Mouse (Mus musculus): ENCODE measurements around the gene Mdn1. TPM values are rescaled to one million over a fixed set of nuclear protein-coding genes. Genes with fewer than 3 reads are reported as not detected.

Mdn1 gene
- polyA plus RNA-seq, 1 experiment from 2014 or later, result 15.3 TPM

GRCm38 (mm10) chr4:32680843-32681242 lies 23.9 kb downstream of the Mdn1 start:
- DNase-seq (ENCODE audit: low read depth, low spot score) (no peak), ATAC-seq (no peak)
- ChIA-PET POLR2A (no interaction called here), CTCF (interaction anchor here (1.6 kb wide), 1 partner anchor 10 kb away, joined by 4 read pairs; no protein-coding TSS in a partner anchor)
- no peaks in the 10 kb centered on the region for H3K27me3 ChIP-seq
- no peak for TF ChIP-seq CTCF (IDR thresholded peaks at IDR 0.05)
- in situ Hi-C loops (cut with MboI; ENCODE audit: low pct_unique_long_range_greater_than_20kb), result no loop called here

GRCm38 (mm10) chr4:32682471-32682870 lies 25.6 kb downstream of the Mdn1 start:
- DNase-seq (ENCODE audit: low read depth, low spot score), result no peak
- ChIA-PET POLR2A (no interaction called here), CTCF (no interaction called here)
- no peak for ATAC-seq
- in situ Hi-C loops (cut with MboI; ENCODE audit: low pct_unique_long_range_greater_than_20kb), result no loop called here
- TF ChIP-seq CTCF (IDR thresholded peaks at IDR 0.05), result no peak
- no peaks in the 10 kb centered on the region for H3K27me3 ChIP-seq

- ATAC-seq (no peak), DNase-seq (ENCODE audit: low read depth, low spot score) (no peak)
- POLR2A ChIA-PET, result no interaction called here
- H3K27me3 ChIP-seq, result no peaks in the 10 kb centered on the region
- CTCF ChIA-PET, result interaction anchor here (1.0 kb wide), 1 partner anchor 96 kb away, joined by 4 read pairs; no protein-coding TSS in a partner anchor
- no peak for TF ChIP-seq CTCF (IDR thresholded peaks at IDR 0.05)
- in situ Hi-C loops (cut with MboI; ENCODE audit: low pct_unique_long_range_greater_than_20kb), result no loop called here
These were observed 26.2 kb downstream of the Mdn1 start for GRCm38 (mm10) chr4:32683061-32683582.

GRCm38 (mm10) chr4:32717733-32718132 lies 60.8 kb downstream of the Mdn1 start:
- ChIA-PET CTCF (no interaction called here), POLR2A (interaction anchor here (0.6 kb wide), 1 partner anchor 718 kb away, joined by 3 read pairs; no protein-coding TSS in a partner anchor)
- no peak for DNase-seq (ENCODE audit: low read depth, low spot score)
- no peaks in the 10 kb centered on the region for H3K27me3 ChIP-seq
- ATAC-seq, result no peak
- TF ChIP-seq CTCF (IDR thresholded peaks at IDR 0.05), result no peak
- in situ Hi-C loops (cut with MboI; ENCODE audit: low pct_unique_long_range_greater_than_20kb), result no loop called here

GRCm38 (mm10) chr4:32745394-32745793 lies 88.5 kb downstream of the Mdn1 start:
- in situ Hi-C loops (cut with MboI; ENCODE audit: low pct_unique_long_range_greater_than_20kb), result no loop called here
- ChIA-PET CTCF (interaction anchor here (1.0 to 1.3 kb wide), 2 partner anchors 9 to 12 kb away, joined by 3 to 4 read pairs; no protein-coding TSS in a partner anchor), POLR2A (no interaction called here)
- TF ChIP-seq CTCF (IDR thresholded peaks at IDR 0.05), result no peak
- no peaks in the 10 kb centered on the region for H3K27me3 ChIP-seq
- ATAC-seq (no peak), DNase-seq (ENCODE audit: low read depth, low spot score) (no peak)

- ATAC-seq, result no peak
- in situ Hi-C loops (cut with MboI; ENCODE audit: low pct_unique_long_range_greater_than_20kb), result no loop called here
- TF ChIP-seq CTCF (IDR thresholded peaks at IDR 0.05), result no peak
- DNase-seq (ENCODE audit: low read depth, low spot score), result no peak
- ChIA-PET POLR2A (interaction anchor here (0.8 kb wide), 1 partner anchor 280 kb away, joined by 3 read pairs; no protein-coding TSS in a partner anchor), CTCF (no interaction called here)
- H3K27me3 ChIP-seq, result no peaks in the 10 kb centered on the region
These were observed 91.5 kb downstream of the Mdn1 start for GRCm38 (mm10) chr4:32748396-32748795.

GRCm38 (mm10) chr4:32750711-32751110 lies 93.8 kb downstream of the Mdn1 start:
- POLR2A ChIA-PET, result no interaction called here
- no peaks in the 10 kb centered on the region for H3K27me3 ChIP-seq
- DNase-seq (ENCODE audit: low read depth, low spot score) (no peak), ATAC-seq (no peak)
- CTCF ChIA-PET, result interaction anchor here (1.6 kb wide), 1 partner anchor 11 kb away, joined by 4 read pairs; no protein-coding TSS in a partner anchor
- in situ Hi-C loops (cut with MboI; ENCODE audit: low pct_unique_long_range_greater_than_20kb), result no loop called here
- no peak for TF ChIP-seq CTCF (IDR thresholded peaks at IDR 0.05)

- DNase-seq (ENCODE audit: low read depth, low spot score) (no peak), ATAC-seq (no peak)
- POLR2A ChIA-PET, result no interaction called here
- H3K27me3 ChIP-seq, result no peaks in the 10 kb centered on the region
- CTCF ChIA-PET, result interaction anchor here (0.8 to 0.9 kb wide), 2 partner anchors 12 to 56 kb away, joined by 3 read pairs; no protein-coding TSS in a partner anchor
- in situ Hi-C loops (cut with MboI; ENCODE audit: low pct_unique_long_range_greater_than_20kb), result no loop called here
- no peak for TF ChIP-seq CTCF (IDR thresholded peaks at IDR 0.05)
These were observed 100.5 kb downstream of the Mdn1 start for GRCm38 (mm10) chr4:32757430-32757829.

GRCm38 (mm10) chr4:32767471-32767870 lies 110.6 kb downstream of the Mdn1 start:
- POLR2A ChIA-PET, result no interaction called here
- CTCF ChIA-PET, result no interaction called here

GRCm38 (mm10) chr4:32768046-32768445 lies 111.1 kb downstream of the Mdn1 start:
- in situ Hi-C loops (cut with MboI; ENCODE audit: low pct_unique_long_range_greater_than_20kb), result no loop called here
- no peak for TF ChIP-seq CTCF (IDR thresholded peaks at IDR 0.05)
- no peaks in the 10 kb centered on the region for H3K27me3 ChIP-seq
- POLR2A ChIA-PET, result no interaction called here
- ATAC-seq (no peak), DNase-seq (ENCODE audit: low read depth, low spot score) (no peak)
- CTCF ChIA-PET, result no interaction called here

More at GRCm38 (mm10) chr4:32767471-32767870, 110.6 kb downstream of the Mdn1 start:
- in situ Hi-C loops (cut with MboI; ENCODE audit: low pct_unique_long_range_greater_than_20kb), result no loop called here
- ATAC-seq, result no peak
- no peak for TF ChIP-seq CTCF (IDR thresholded peaks at IDR 0.05)
- no peaks in the 10 kb centered on the region for H3K27me3 ChIP-seq
- no peak for DNase-seq (ENCODE audit: low read depth, low spot score)

- ATAC-seq (no peak), DNase-seq (ENCODE audit: low read depth, low spot score) (no peak)
- in situ Hi-C loops (cut with MboI; ENCODE audit: low pct_unique_long_range_greater_than_20kb), result loop anchor here (10.0 kb wide), 2 partner anchors 244 to 354 kb away; no protein-coding TSS in a partner anchor
- CTCF ChIA-PET, result interaction anchor here (0.7 to 1.1 kb wide), 2 partner anchors 16 to 98 kb away, joined by 3 read pairs; no protein-coding TSS in a partner anchor
- no peaks in the 10 kb centered on the region for H3K27me3 ChIP-seq
- POLR2A ChIA-PET, result no interaction called here
- TF ChIP-seq CTCF (IDR thresholded peaks at IDR 0.05), result peak; percentile 33
These were observed 113.4 kb downstream of the Mdn1 start for GRCm38 (mm10) chr4:32770284-32770810.
